Mouse (Mus musculus) kidney, adult 2 months (tissue): ENCODE results near the gene Rhbdf2.

Source experiments
- CTCF ChIP-seq: fragments of 200-500 bp; conservative IDR thresholded peaks from 2 replicates; pipeline ENCODE4 v1.5.1; 2011; ENCODE audit warnings: low read depth, mild to moderate bottlenecking, control low read depth, low read length, moderate library complexity, mixed read lengths; ENCODE audit not compliant: insufficient read depth, insufficient read length
- POLR2A ChIP-seq: fragments of 200-500 bp; IDR thresholded peaks from one replicate; pipeline ENCODE4 v1.6.1; 2011; ENCODE audit warnings: low read depth, low read length, control low read depth

DNA sequence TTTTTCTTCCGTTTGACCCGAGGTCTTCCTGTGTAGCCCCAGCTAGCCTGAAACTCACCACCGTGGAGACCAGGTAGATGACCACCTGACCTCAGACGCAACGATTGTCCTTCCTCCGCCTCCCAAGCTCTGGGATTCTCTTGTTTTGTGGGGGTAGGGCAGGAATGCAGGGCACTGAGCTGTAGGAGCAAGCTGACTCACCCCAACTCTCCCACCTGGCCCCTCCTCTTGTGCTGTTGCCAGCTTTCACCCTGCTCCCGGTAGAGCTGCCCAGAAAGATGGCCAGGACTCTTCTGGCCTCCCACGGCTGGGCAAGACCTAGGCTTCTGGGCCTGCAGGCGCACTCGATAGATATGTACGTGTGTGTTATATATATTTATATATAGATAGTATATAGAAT, 19.3 kb upstream of the Rhbdf2 start:
- TF ChIP-seq CTCF (no peak), POLR2A (no peak)
